Mouse (Mus musculus) urinary bladder, postnatal 14 days (tissue): ENCODE measurements around the gene 1700001L19Rik.

Experiments
- DNase-seq: peaks from one replicate; pipeline ENCODE4 v3.0.0; 2021; ENCODE audit warnings: low spot score

The 1700001L19Rik gene

DNA sequence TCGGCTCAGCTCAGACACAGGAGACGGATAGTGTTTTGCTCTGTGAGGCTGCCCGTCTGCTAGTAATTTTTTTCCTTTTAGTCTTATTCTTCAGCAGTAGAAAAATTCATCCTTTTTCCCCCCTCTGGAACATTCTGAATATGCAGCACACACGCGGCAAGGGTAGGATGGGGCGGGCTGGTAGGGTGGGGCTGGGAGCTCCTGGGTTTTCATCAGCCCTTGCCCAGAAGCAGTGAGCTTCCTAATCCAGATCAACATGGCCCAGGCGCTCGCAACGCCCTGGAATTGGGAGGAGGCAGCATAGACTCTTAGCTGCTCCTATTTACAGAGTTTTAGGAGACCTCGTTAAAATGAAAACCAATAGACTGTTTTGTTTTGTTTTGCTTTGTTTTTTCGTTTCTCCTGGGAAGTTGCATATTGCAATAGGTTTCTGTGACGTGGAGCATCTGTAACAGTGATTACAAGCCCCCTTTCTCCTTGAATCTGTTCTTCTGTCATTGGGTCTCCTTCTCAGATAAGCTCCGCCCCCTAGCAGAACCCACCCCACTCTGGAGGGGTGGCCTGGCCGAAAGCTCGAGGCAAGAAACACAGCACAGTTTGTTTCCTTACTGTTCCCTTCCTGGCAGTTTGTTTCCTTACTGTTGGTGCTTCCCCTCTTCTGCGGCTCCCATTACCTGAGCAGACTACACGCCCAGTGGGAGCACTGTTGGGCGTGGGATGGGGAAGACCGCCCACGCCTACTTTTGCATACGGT, 10.6 kb downstream of the 1700001L19Rik start:
- no peak for DNase-seq

DNA sequence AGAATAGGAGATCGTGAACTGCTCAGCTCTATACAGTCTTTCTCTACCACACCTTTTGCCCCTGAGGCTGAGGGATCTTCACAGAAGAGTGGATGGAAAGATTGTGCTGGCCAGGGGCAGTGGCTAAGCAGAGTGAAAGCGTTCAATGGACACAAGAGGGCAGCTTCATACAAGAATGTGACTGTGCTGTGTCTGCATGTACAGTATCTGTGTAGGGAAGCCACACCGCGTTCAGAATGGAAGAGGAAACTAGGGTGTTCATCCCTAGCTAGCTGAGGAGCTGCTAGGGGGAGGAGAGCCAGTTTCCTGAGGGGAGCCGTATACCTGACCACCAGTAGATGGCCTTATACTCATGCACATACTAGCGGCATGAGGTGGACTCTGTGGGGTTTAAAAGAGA, 25.6 kb downstream of the 1700001L19Rik start:
- no peak for DNase-seq

DNA sequence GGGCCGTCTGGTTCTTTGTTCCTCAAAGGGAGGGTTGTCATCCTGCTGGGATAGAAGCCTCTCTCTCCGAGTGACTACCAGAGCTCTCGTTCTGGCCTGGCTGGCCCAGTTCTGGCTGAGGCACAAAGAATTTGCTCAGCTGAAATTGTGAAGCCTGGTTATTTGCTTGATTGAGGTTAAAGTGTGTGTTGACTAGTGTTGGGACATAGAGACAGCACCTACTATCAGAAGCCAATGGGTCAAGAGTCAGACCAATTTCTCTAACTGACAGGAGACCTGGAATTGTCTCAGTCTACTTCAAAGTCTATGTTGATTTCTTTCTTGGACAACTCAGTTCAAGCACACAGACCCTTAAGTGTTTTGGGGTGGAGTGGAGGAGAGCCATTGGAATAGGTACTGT, 29.8 kb downstream of the 1700001L19Rik start:
- DNase-seq = no peak

DNA sequence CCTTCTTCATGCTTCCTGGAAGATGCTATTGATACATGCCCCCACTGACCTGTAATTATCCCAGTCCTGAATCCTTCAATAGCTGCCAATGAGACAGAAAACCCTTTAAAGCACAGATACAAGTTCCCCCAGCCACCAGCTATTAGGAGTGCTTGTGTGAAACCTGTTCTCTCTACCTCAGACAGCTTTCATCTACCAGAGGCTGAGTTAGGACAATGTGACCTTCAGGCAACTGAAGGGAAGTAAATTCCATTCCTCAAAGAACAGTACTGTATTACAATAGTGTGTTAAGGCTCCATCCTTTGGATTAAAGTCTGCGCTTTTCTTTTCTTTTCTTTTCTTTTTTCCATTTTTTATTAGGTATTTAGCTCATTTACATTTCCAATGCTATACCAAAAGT, 45.6 kb downstream of the 1700001L19Rik start:
- DNase-seq = no peak
